Mouse (Mus musculus): ENCODE results near the gene Prr15l.

GRCm38 (mm10) chr11:96963580-96963979, 35.7 kb downstream of the Prr15l start:
- TF ChIP-seq EP300 (IDR thresholded peaks at IDR 0.05) = no peak
- peak; percentile 95 for TF ChIP-seq CTCF (IDR thresholded peaks at IDR 0.05)
